Mouse (Mus musculus): ENCODE data around the gene Svep1. TPM values are rescaled to one million over a fixed set of nuclear protein-coding genes. Genes with fewer than 3 reads are reported as not detected.
A peak's percentile ranks its signal among the peaks of the same experiment; 100 is the strongest.

Svep1 gene
- polyA plus RNA-seq, 1 experiment from 2014 or later = 0.92 TPM

DNA sequence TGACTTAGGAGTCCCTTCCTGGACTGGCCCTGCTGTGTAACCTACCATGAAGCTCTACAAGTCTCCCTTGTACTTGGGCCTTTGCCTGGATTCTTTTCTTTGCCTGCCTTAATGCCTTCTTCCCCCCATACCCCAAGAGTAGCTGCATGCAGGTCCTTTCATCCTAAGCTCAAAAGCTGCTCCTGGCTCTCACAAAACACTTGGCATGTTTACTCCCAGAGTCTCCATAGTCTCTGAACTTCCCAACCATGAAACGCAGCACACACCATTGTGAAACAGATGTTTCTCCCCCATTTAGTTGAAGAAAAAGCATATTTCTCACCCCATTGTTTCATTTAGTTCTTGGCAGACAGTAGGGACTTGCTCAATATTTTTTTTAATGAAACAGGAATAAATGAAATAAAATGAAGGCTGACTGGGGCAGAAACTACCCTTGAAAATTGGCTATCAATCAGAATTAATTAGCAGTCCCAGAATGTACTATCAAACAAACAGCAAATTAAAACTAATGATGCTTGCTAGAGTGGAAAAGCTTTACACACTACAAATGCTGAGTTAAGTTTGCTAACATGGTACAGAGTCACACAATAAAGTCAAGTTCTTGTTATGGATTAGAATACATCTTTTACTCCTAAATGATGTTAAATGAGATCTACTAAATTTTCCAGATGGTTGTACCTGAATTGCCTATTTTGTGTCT lies 72.9 kb downstream of the Svep1 start:
- ATAC-seq (ENCODE audit: low FRiP score, low TSS enrichment) = no peak
- Histone ChIP-seq H3K27me3 (ENCODE audit: control insufficient read depth, insufficient read depth, low read length) (no peaks in the 10 kb centered on the region), H3K9me3 (ENCODE audit: control insufficient read depth, low read length) (no peaks in the 10 kb centered on the region), H3K4me1 (ENCODE audit: control insufficient read depth, insufficient read depth, low read length) (no peaks in the 10 kb centered on the region), H3K4me2 (ENCODE audit: low read length) (no peak overlapping the region), H3K36me3 (ENCODE audit: control insufficient read depth, insufficient read depth, low read length) (no peaks in the 10 kb centered on the region), H3K9ac (replicated peaks; ENCODE audit: low read length) (no peak overlapping the region), H3K27ac (replicated peaks; ENCODE audit: low read depth, low read length) (no peak overlapping the region), H3K4me3 (replicated peaks; ENCODE audit: low read depth, low read length) (no peak overlapping the region)
- DNase-seq = no peak
- WGBS = 52% methylated on average over 1 of the region's 1 CpGs

DNA sequence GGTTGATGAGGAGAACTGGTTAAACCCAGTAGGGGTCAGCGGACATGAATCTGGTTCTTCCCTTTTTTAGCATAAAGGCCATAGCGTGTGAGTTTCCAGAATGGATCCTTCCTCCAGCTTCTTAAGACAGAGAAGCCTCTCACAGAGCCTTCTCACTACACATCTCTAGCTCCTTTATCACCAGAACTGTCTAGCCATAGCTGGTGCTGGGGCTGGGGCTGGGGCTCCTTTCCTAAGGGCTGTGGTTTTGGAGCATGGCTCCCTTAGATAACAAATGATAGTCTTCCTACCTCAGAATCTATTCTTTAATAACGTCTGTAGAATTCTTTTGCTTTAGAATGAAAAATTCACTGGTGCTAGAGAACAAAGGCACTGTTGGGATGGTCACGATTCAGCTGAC lies 76.8 kb downstream of the Svep1 start:
- H3K27ac ChIP-seq (replicated peaks; ENCODE audit: low read depth, low read length) = no peak overlapping the region
- H3K4me1 ChIP-seq (ENCODE audit: control insufficient read depth, insufficient read depth, low read length) = no peaks in the 10 kb centered on the region
- no peak overlapping the region for H3K4me3 ChIP-seq (replicated peaks; ENCODE audit: low read depth, low read length)
- no peak overlapping the region for H3K9ac ChIP-seq (replicated peaks; ENCODE audit: low read length)
- H3K4me2 ChIP-seq (ENCODE audit: low read length) = no peak overlapping the region
- WGBS = 77% methylated on average over 4 of the region's 4 CpGs
- H3K9me3 ChIP-seq (ENCODE audit: control insufficient read depth, low read length) = no peaks in the 10 kb centered on the region
- DNase-seq (no peak), ATAC-seq (ENCODE audit: low FRiP score, low TSS enrichment) (no peak)
- no peaks in the 10 kb centered on the region for H3K36me3 ChIP-seq (ENCODE audit: control insufficient read depth, insufficient read depth, low read length)
- H3K27me3 ChIP-seq (ENCODE audit: control insufficient read depth, insufficient read depth, low read length) = no peaks in the 10 kb centered on the region

DNA sequence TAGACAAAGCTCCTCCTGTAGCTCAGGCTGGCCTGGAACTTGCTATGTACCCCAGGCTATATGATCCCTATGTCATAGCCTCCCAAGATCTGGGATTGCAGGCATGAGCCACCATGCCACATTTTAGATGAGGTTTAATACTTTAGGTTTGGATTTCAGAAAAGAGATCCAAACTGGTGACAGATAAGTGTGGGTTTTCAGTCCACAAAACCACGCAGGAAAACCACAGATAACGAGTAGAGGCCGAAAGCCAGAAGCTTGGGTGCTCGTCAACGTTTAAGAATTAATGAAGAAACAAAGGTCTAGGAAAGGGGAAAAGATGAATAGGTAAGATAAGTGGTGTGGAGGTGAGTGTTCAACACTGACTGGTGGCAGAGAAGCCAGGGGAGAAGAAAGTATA lies 79.6 kb downstream of the Svep1 start:
- Histone ChIP-seq H3K27me3 (ENCODE audit: control insufficient read depth, insufficient read depth, low read length) (no peaks in the 10 kb centered on the region), H3K27ac (replicated peaks; ENCODE audit: low read depth, low read length) (no peak overlapping the region), H3K9ac (replicated peaks; ENCODE audit: low read length) (no peak overlapping the region), H3K4me3 (replicated peaks; ENCODE audit: low read depth, low read length) (no peak overlapping the region), H3K4me2 (ENCODE audit: low read length) (no peak overlapping the region), H3K36me3 (ENCODE audit: control insufficient read depth, insufficient read depth, low read length) (no peaks in the 10 kb centered on the region), H3K9me3 (ENCODE audit: control insufficient read depth, low read length) (no peaks in the 10 kb centered on the region), H3K4me1 (ENCODE audit: control insufficient read depth, insufficient read depth, low read length) (no peaks in the 10 kb centered on the region)
- ATAC-seq (ENCODE audit: low FRiP score, low TSS enrichment) (no peak), DNase-seq (no peak)
- 93% methylated on average over 5 of the region's 5 CpGs for WGBS

DNA sequence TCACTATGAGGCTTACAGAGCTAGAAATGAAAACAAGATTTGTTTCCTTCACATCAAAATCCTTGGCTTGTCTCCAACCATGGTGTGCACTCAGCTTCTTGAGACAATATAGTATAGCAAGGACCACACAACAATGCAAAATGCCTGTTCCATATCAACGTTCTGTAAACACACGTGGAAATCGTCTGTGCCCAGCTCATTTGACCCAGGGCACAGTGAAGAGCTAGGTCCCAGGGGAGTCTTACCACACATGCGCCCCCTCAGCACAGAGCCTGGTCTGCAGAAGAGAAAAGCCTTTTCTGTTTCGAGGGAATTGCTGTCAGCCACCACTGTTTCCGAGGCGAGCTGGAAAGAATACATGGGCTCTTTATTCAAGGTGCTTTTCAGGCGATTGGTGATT lies 91.2 kb downstream of the Svep1 start:
- no peaks in the 10 kb centered on the region for H3K27me3 ChIP-seq (ENCODE audit: control insufficient read depth, insufficient read depth, low read length)
- 0 out of 2 replicates have a peak overlapping the region, but pooled peaks have one; percentile 26 for H3K9ac ChIP-seq (replicated peaks; ENCODE audit: low read length)
- H3K9me3 ChIP-seq (ENCODE audit: control insufficient read depth, low read length) = no peaks in the 10 kb centered on the region
- ATAC-seq (ENCODE audit: low FRiP score, low TSS enrichment) (no peak), DNase-seq (peak; percentile 50)
- 41% methylated on average over 8 of the region's 8 CpGs for WGBS
- 0 out of 2 replicates have a peak, but pooled peaks cover 3% of the 10 kb centered on the region for H3K4me1 ChIP-seq (ENCODE audit: control insufficient read depth, insufficient read depth, low read length)
- H3K4me3 ChIP-seq (replicated peaks; ENCODE audit: low read depth, low read length) = no peak overlapping the region
- H3K36me3 ChIP-seq (ENCODE audit: control insufficient read depth, insufficient read depth, low read length) = no peaks in the 10 kb centered on the region
- no peak overlapping the region for H3K27ac ChIP-seq (replicated peaks; ENCODE audit: low read depth, low read length)
- peak overlapping the region; percentile 17; the same call in 1 of the 2 replicates for H3K4me2 ChIP-seq (ENCODE audit: low read length)

DNA sequence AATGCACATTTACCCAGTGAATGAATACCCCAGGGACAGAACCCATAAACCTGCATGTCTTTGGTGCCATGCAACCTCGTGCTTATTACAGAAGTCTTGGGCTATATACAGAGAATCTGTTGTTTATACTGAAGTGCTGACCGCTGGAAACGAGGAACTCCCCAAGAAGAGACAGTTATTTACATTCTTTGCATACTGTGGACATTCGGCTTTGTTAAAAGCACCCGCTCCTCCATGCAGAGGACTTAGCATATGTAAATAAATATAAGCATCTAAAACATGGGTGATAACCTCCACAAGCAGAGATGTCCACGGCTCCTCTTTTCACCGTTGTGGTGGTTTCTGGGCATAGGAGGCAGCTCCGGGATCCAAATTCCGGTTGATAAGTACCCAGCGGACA lies 95.7 kb downstream of the Svep1 start:
- no peak overlapping the region for H3K27ac ChIP-seq (replicated peaks; ENCODE audit: low read depth, low read length)
- WGBS = 89% methylated on average over 10 of the region's 10 CpGs
- no peaks in the 10 kb centered on the region for H3K9me3 ChIP-seq (ENCODE audit: control insufficient read depth, low read length)
- DNase-seq (no peak), ATAC-seq (ENCODE audit: low FRiP score, low TSS enrichment) (no peak)
- no peak overlapping the region for H3K4me2 ChIP-seq (ENCODE audit: low read length)
- H3K9ac ChIP-seq (replicated peaks; ENCODE audit: low read length) = no peak overlapping the region
- 0 out of 2 replicates have a peak, but pooled peaks cover 3% of the 10 kb centered on the region for H3K4me1 ChIP-seq (ENCODE audit: control insufficient read depth, insufficient read depth, low read length)
- H3K27me3 ChIP-seq (ENCODE audit: control insufficient read depth, insufficient read depth, low read length) = no peaks in the 10 kb centered on the region
- H3K4me3 ChIP-seq (replicated peaks; ENCODE audit: low read depth, low read length) = no peak overlapping the region
- no peaks in the 10 kb centered on the region for H3K36me3 ChIP-seq (ENCODE audit: control insufficient read depth, insufficient read depth, low read length)

DNA sequence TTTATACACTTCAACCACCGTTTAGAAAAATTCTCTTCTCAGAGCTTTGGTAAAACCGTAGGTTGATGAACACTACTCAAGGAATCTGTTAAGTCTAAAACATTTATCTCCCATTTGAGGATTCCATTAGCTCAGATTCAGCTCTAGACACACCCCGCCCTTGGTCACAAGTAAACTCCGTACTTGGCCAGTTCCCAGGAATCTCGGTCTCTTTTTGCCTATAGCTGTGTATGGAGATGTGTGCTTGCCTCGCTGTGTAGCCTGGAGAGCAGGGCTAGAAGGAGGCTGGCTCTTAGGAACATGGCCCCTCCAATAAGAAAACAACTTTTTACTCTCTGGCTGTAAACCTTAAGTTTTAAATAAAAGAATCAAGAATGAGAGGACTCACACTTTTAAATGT lies 96.9 kb downstream of the Svep1 start:
- DNase-seq = no peak
- H3K9ac ChIP-seq (replicated peaks; ENCODE audit: low read length) = no peak overlapping the region
- WGBS = 89% methylated on average over 6 of the region's 6 CpGs

DNA sequence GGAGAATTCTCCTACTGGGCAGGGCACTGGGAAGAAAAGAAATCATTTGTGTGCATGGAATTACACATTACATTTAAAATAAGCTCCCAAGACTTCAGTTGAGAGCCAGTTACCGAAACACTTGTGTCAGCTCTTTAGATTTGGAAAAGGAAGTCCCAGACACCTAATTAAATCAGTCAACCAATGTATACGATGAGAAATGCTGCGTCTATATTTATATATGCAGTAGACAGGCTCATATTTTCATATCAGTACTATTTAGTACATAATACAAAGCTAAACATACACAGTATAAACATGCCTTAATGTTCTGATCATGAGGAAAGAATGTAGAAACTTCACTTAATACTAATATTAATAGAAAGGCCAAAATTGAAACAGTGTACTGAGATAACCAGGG lies 98.3 kb downstream of the Svep1 start:
- WGBS = 88% methylated on average over 3 of the region's 3 CpGs

More for the DNA sequence above, 96.9 kb downstream of the Svep1 start:
- H3K4me2 ChIP-seq (ENCODE audit: low read length) = no peak overlapping the region
- no peak overlapping the region for H3K27ac ChIP-seq (replicated peaks; ENCODE audit: low read depth, low read length)
- H3K4me1 ChIP-seq (ENCODE audit: control insufficient read depth, insufficient read depth, low read length) = no peaks in the 10 kb centered on the region
- H3K36me3 ChIP-seq (ENCODE audit: control insufficient read depth, insufficient read depth, low read length) = no peaks in the 10 kb centered on the region
- no peak overlapping the region for H3K4me3 ChIP-seq (replicated peaks; ENCODE audit: low read depth, low read length)
- H3K9me3 ChIP-seq (ENCODE audit: control insufficient read depth, low read length) = no peaks in the 10 kb centered on the region
- no peaks in the 10 kb centered on the region for H3K27me3 ChIP-seq (ENCODE audit: control insufficient read depth, insufficient read depth, low read length)
- ATAC-seq (ENCODE audit: low FRiP score, low TSS enrichment) = no peak

DNA sequence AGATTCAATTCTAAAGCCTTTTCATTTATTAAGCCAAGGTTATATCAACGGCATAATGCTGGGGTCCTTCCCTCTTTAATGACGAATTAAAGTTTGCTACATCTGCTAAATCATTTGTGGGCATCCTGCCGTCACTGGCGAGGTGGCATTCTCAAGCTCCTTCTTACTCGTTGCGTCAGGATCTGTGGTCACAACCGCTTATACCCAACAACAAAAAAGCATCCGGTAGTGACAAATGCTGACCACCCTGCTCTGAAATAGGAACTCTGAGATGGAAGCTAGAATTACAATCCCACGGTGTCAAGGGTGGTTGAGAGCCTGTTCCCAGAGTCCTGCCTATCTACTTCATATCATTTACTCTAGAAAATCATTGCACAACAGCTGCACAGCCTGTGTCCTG lies 108.9 kb downstream of the Svep1 start:
- Histone ChIP-seq H3K27me3 (ENCODE audit: control insufficient read depth, insufficient read depth, low read length) (no peaks in the 10 kb centered on the region), H3K9me3 (ENCODE audit: control insufficient read depth, low read length) (no peaks in the 10 kb centered on the region), H3K4me3 (replicated peaks; ENCODE audit: low read depth, low read length) (no peak overlapping the region), H3K36me3 (ENCODE audit: control insufficient read depth, insufficient read depth, low read length) (no peaks in the 10 kb centered on the region), H3K4me1 (ENCODE audit: control insufficient read depth, insufficient read depth, low read length) (no peaks in the 10 kb centered on the region), H3K9ac (replicated peaks; ENCODE audit: low read length) (no peak overlapping the region), H3K27ac (replicated peaks; ENCODE audit: low read depth, low read length) (no peak overlapping the region), H3K4me2 (ENCODE audit: low read length) (no peak overlapping the region)
- no peak for DNase-seq
- no peak for ATAC-seq (ENCODE audit: low FRiP score, low TSS enrichment)
- WGBS = 91% methylated on average over 9 of the region's 9 CpGs

More for the DNA sequence above, 98.3 kb downstream of the Svep1 start:
- Histone ChIP-seq H3K4me3 (replicated peaks; ENCODE audit: low read depth, low read length) (no peak overlapping the region), H3K27ac (replicated peaks; ENCODE audit: low read depth, low read length) (no peak overlapping the region), H3K27me3 (ENCODE audit: control insufficient read depth, insufficient read depth, low read length) (no peaks in the 10 kb centered on the region), H3K4me2 (ENCODE audit: low read length) (no peak overlapping the region), H3K9me3 (ENCODE audit: control insufficient read depth, low read length) (no peaks in the 10 kb centered on the region), H3K36me3 (ENCODE audit: control insufficient read depth, insufficient read depth, low read length) (no peaks in the 10 kb centered on the region), H3K4me1 (ENCODE audit: control insufficient read depth, insufficient read depth, low read length) (no peaks in the 10 kb centered on the region), H3K9ac (replicated peaks; ENCODE audit: low read length) (no peak overlapping the region)
- DNase-seq = no peak
- ATAC-seq (ENCODE audit: low FRiP score, low TSS enrichment) = no peak

DNA sequence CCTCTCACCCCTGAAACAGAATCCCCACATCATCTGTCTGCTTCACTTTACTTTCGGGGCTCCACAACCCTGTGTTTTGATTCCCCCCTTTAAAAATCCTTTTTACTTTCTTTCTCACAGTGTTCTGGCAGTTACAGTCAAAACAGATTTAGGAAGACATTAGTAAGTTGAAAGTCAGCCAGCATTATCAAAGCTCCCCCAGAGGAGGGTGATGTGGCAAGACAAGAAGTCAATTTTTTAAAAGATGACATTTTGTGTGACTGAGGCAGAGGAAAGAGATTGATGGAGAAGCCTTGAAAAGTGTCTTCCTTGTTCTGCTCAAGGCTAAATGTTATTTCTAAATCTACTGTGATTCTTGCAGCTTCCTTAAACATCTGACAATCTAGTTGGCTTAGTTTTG lies 119.9 kb downstream of the Svep1 start:
- no peak overlapping the region for H3K4me2 ChIP-seq (ENCODE audit: low read length)
- ATAC-seq (ENCODE audit: low FRiP score, low TSS enrichment) (no peak), DNase-seq (no peak)
- H3K27me3 ChIP-seq (ENCODE audit: control insufficient read depth, insufficient read depth, low read length) = no peaks in the 10 kb centered on the region
- no peak overlapping the region for H3K27ac ChIP-seq (replicated peaks; ENCODE audit: low read depth, low read length)
- no peaks in the 10 kb centered on the region for H3K4me1 ChIP-seq (ENCODE audit: control insufficient read depth, insufficient read depth, low read length)
- no peak overlapping the region for H3K4me3 ChIP-seq (replicated peaks; ENCODE audit: low read depth, low read length)
- no peaks in the 10 kb centered on the region for H3K36me3 ChIP-seq (ENCODE audit: control insufficient read depth, insufficient read depth, low read length)
- WGBS = 90% methylated on average over 1 of the region's 1 CpGs
- H3K9me3 ChIP-seq (ENCODE audit: control insufficient read depth, low read length) = no peaks in the 10 kb centered on the region
- no peak overlapping the region for H3K9ac ChIP-seq (replicated peaks; ENCODE audit: low read length)
